Mouse (Mus musculus): Measurements from ENCODE around the gene Clec4f. TPM values are rescaled to one million over a fixed set of nuclear protein-coding genes. Genes with fewer than 3 reads are reported as not detected.

The Clec4f gene
- total RNA-seq (2015; ENCODE audit: low replicate concordance) = not detected in 2 replicates
- not detected in 2 replicates for total RNA-seq (2017; ENCODE audit: low replicate concordance)

DNA sequence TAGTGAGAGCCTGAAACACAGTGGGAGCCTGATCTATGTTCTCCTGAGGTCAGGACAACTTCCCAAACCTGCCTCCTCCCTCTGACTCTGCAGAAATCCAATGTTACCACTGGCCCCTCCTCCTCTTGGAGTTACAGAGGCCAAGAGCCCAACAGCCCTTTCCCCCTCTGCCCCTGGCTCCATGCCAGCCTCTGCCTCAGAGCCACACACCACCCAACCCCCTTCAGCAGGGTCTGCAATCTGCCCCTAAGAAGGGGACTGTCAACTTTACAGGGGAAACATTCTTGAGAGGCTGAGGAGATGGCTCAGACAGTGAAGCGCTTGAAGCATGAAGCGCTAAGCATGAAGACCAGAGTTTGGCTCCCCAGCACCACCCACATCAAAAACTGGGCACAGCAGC lies at the start of gene Clec4f:
Clec4f (minus strand) TSS at position 101 of the 400 bp plus-strand sequence.
- ATAC-seq (replicated peaks; ENCODE audit: low FRiP score, poor library complexity, severe bottlenecking) = no peak

DNA sequence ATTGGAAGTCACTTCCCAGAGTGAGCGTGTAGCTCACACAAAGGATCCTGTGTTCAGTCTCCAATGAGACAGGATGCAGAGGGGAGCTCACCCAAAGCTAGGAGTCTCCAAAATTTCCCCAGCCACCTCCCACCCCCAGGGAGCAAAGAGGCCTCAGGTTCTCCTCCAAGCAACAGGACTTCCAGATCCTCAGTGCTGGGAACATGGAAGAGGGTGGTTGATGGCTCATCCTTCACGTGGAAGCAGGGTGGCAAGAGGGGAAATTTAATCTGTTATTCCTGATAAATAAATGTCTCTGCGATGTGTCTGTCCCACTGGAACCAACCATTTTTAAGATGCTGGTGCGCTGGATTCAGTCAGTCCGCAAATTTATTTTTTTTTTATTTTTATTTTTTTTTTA lies 48.7 kb upstream of the Clec4f start:
- no peak for ATAC-seq (replicated peaks; ENCODE audit: low FRiP score, poor library complexity, severe bottlenecking)

DNA sequence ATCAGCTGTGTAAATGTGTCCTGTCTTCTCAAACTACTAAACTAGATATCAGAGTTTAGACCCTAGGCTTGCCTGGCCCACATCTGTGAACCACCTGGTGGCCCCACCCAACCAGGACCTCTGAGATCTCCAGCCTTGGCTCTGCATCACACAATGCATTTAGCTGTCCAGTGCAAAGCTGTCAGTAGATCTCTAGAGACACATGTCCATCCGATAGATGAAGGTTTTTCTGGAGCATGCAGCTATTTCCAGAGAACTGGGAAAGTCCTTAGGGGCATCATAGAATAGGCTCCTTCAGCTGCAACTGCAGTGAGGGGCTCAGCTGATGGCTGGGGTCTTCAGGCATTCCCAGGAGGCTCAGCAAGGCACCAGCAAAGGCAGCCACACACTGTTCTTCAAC lies 48.3 kb upstream of the Clec4f start:
- no peak for ATAC-seq (replicated peaks; ENCODE audit: low FRiP score, poor library complexity, severe bottlenecking)

DNA sequence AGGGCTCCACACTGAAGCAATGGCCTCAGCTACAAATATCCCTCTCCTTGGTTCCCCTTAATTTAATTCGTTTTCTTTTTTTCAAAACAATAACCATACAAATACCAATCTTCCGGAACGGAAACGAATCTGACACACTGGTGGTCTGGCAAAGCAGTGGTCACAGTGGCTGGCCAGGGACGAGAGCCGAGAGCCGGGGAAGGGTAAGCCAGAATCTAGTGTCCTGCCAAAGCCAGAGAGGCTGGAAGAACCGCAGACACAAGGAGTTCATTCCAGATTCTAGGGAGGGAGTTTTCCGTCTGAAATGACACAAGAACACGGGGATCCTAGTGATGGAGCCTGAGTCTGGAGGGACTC lies 47.7 kb upstream of the Clec4f start:
- ATAC-seq (replicated peaks; ENCODE audit: low FRiP score, poor library complexity, severe bottlenecking) = no peak

DNA sequence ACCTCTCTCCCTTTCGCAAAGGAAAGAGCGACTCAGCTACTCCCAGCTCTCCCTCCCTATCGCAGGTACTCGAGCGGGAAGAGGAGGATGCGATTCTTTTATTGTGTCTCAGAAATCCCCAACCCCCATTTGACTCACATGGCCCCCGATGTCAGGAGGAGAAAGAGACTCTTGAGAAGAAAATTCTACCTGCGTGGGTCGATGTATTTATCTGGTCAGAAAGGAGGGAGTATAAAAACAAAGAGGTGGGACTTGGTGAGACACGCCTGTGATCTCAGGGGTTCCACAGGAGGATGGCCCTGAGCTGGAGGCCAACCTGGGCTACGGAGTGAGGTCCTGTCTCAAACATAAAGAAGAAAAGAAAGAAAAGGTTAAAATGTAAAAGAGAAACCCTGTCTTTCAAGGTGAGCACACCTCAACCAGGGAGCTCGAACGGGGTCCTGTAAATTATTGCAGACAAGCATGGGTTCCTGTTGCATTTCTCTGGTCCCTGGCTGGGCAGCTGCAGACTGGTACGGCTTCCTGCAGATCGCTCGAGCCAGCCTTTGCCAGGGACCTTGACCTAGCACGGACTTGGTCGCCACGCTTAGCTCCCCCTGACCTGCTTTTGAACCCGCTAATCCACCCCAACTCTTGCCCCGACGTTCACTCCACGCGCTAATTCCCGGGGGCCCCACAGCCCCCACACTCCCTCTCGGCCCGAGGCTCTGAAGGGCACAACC lies 47.2 kb upstream of the Clec4f start:
- ATAC-seq (replicated peaks; ENCODE audit: low FRiP score, poor library complexity, severe bottlenecking) = no peak

DNA sequence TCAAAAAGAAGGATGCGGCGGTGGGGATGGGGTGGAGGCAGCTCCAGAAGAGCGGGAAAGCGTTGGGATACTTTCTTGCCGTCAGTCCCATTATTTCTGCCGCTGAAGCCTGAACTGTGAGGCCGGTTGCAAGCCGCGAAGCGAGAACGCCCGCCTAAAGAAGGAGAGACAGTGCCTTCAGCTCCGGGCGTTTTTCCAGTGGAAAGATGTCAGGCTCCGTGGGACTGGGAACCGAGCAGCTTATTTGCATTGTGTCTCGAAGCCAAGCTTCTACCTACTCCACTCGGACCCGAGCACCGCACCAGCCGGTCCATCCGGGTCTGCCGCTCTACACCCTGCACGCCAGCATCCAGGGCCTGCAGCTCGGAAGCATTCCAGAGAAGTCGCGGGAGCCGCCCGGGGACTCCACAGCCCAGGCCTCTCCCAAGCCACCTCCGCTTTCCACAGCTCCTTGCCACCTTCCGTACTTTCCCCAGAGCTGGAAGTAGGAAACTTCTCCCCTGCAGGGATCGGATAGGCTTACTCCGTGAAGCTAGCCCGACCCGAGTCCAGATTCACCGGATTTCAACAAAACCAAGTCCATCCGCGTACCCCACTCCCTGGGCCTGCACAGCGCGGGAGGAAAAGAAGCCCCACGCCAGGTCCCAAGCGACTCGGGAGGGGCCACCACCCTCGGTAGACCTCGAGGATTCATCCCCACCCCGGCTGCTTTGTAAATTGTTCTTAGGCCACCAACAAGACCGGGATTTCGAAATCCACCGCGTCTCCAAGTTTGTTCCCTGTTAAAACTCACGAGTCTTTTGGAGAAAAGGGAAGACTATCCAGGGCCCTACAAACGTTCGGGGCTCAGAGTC lies 46.4 kb upstream of the Clec4f start:
- no peak for ATAC-seq (replicated peaks; ENCODE audit: low FRiP score, poor library complexity, severe bottlenecking)

DNA sequence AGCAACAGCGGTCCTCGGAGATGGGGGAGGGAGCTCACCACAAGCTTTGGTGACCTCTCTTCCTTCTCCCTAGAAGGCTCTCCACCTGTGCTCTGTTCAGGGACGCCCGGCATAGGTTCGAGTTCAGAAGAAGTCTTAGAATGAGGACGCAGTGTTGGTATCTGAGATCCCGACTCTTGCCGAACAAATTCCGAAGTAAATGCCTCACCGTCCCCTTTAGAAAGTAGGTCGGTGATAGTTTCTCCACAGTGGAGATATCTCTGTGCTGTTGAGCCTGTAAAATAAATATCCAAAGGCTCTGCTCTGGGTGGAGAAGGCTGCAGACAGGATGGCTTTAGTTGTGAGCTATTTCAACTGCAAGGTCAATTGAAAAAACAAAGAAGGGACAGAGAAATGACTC lies 45.0 kb upstream of the Clec4f start:
- no peak for ATAC-seq (replicated peaks; ENCODE audit: low FRiP score, poor library complexity, severe bottlenecking)

DNA sequence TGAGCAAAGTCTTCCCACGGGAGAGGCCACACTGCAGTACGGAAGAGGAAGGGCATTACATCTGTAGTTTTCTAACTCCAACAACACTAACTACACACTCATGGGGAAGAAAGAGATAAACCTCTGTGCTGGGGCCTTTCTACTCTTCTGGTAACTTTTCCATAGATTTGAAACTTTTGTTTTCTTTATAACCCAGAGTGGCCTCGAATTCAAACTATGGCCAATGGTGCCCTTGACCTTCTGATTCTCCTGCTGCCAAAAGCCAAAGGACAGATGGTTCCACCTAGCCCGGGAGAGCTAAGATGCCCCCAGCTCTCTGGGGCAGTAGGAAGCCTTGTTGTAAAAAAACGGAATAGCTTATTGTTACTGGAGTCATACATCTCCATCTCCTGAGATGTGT lies 44.0 kb upstream of the Clec4f start:
- ATAC-seq (replicated peaks; ENCODE audit: low FRiP score, poor library complexity, severe bottlenecking) = no peak

DNA sequence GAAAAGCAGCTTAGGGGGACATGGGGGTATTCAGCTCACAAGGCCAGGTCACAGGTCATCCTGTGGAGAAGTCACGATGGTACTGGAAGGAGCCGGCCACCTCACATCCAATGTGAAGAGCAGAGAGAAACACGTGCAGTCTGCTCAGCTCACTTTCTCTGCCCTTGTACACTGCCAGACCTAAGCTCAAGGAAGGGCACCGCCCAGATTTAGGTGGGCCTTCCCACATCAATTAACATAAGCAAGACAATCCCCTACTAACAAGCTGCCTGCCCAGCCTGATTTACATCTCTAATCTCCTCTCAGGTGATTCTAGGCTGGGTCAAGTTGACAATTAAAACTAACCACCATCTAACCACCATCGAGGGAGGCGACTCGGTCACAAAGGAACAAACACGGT lies 41.9 kb upstream of the Clec4f start:
- ATAC-seq (replicated peaks; ENCODE audit: low FRiP score, poor library complexity, severe bottlenecking) = no peak

DNA sequence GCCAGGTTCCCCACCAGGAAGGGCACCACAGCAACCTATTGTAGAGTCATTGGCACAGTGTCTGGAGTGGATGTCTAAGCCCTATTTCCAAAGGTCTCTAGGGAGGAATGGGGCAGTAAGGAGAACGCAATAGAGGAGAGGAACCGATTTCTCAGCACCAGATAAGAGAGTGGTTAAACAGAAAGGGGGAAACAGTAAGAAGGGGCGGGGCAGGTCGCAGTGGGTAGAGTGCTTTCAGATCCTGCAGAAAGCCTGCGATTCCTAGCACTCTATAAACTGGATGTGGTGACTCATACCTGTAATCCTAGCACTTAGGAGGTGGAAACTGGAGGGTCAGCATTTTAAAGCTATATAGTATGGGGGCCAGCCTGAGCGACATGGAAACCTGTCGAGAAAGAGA lies 40.7 kb upstream of the Clec4f start:
- no peak for ATAC-seq (replicated peaks; ENCODE audit: low FRiP score, poor library complexity, severe bottlenecking)

DNA sequence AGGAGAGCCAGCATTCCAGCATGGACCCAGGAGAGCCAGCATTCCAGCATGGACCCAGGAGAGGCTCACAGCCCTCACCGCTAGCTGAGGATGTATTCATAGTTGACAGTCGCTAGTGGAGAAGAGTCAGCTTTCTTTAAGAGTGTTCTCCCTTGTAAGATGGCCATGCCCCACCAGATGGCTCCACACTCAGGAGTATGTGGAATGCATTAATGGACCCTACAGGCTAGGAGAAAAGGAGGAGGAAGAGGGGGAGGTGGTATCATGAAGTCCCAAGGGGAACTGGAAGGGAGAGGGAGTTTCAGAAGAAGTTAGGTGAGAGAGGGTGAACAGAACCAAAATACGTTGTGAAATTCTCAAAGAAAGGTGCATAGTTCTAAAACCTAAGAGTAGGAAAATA lies 39.7 kb upstream of the Clec4f start:
- no peak for ATAC-seq (replicated peaks; ENCODE audit: low FRiP score, poor library complexity, severe bottlenecking)

DNA sequence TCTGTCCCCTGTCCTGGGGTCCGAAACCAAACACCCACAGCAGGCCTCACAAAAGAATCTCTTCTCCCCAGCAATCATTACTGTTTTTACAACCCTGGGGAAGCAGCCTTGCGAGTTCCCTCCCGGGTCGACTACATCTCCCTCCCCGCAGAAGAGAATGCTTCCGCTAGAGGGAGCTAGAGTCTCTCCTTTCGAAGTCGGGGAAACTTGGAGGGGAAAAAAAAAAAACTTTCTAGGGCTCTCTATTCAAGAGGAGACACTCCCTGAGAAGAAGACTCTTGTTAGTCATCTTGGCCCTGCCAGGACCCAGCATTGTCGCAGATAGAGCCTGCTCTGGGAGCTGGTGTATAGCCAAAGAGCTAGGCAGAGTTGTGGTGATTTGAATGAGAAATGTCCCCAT lies 37.8 kb upstream of the Clec4f start:
- ATAC-seq (replicated peaks; ENCODE audit: low FRiP score, poor library complexity, severe bottlenecking) = peak; percentile 48; the same call in 1 of the 2 replicates

DNA sequence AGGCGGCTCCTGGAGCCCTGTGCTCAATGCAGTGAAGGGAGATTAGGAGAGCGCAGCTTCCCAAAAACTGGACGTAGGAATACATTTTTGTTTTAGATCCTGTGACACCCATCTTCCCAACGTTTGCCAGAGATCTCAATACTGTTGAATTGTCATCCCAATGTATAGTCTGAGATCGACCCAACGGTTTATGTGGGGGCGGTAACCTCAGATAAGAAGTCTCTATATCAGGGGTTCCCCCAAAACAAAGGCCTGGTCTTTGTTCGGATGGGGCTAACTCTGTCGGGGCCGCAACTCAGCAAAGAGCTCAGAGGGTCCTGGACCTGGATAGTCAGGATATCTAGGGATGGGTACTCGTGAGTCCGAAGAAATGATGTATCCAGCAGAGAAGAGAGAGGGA lies 37.0 kb upstream of the Clec4f start:
- no peak for ATAC-seq (replicated peaks; ENCODE audit: low FRiP score, poor library complexity, severe bottlenecking)

DNA sequence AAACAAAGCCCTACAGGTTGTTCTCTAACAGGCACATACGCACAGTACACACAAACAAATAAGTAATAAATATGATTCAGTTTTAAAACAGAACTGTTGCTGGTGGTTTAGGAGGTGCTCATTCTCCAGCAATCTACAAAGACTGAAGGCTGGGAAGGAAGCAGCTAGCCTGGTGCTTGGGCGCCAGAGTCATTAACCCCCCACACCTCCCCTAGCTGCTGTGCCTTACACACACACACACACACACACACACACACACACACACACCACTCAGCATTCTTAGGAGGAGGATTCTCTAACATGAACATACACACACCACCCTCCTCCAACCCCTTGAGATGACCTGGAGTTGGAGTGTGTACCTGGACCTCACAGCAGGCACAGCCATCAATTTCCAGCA lies 34.9 kb upstream of the Clec4f start:
- ATAC-seq (replicated peaks; ENCODE audit: low FRiP score, poor library complexity, severe bottlenecking) = no peak

DNA sequence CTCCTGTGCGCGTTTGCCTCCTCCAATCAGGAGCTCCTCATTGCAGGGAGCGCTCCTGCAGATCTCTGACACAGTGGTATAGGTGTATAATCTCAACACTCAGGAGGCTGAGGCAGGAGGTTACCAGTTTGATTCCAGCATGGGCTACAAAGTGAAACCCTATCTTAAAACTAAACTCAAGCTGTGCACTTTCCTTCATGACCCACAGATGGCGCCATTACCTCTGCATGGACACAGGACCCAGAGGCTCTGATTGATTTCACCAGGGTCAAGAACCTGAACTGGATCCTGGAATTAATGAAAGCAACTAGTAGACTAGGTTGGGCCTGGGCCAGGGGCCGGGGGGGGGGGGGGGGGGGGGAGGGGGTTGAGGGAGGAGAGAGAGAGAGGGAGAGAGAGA lies 34.3 kb upstream of the Clec4f start:
- ATAC-seq (replicated peaks; ENCODE audit: low FRiP score, poor library complexity, severe bottlenecking) = 0 out of 2 replicates have a peak, but pooled peaks have one; percentile 42

DNA sequence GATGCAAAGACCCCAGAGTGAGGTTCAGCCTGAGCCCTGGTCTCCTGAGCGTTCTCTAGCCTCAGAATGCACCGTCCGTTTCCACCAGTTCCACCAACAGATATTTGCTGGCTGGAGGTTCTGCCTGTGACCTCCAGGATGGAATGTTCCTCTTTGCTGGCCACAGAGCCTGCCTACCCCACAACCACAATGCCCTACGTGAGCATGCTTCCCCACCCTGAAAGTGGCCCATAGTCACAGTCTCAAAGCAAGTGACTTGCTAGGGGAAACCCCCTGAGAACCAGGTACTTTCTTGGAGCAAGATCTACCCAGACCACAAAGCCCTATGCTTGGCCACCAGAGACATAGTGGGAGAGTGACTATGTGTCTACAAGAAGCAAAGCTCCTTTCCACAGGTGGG lies 33.4 kb upstream of the Clec4f start:
- ATAC-seq (replicated peaks; ENCODE audit: low FRiP score, poor library complexity, severe bottlenecking) = no peak

DNA sequence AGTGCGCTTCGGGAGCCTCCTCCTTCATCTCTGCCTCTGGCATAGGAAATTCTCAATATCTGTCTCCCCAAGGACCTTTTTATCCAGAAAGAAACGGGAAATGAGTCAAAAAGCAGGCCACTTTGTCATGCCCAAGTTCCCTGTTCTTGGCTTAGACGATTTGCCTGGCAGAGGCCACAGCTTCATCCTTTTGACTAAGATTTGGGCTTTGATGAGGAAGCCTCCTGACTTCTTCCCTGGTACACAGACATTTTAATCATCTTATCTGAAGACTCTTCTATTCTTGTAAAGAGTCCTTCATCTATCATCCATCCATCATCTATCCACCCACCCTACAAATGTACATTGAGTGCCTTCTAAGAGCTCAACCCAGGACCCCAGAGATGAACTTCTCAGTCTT lies 21.8 kb upstream of the Clec4f start, which contains the start of gene Cd207:
Cd207 (minus strand) TSS at position 101 of the 400 bp plus-strand sequence.
- ATAC-seq (replicated peaks; ENCODE audit: low FRiP score, poor library complexity, severe bottlenecking) = no peak

DNA sequence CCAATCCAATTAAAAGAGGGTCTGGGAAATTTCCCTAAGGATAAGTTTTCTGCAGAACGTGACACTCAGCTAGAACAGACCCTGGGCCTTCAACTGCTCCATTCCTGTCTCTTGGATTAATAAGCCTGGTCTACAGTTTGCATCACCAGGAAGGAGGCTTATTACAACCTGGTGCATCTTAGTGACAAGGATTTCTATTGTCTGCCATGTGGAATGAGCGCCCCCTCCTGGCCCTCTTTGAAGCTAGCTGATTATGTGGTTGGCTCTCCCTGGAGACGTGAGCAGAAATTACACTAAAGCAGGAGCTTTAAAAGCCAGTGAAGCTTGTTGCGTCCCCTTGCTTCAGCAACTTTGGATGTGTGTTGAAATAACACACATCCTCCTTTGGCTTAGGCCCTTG lies 17.4 kb upstream of the Clec4f start:
- ATAC-seq (replicated peaks; ENCODE audit: low FRiP score, poor library complexity, severe bottlenecking) = no peak

DNA sequence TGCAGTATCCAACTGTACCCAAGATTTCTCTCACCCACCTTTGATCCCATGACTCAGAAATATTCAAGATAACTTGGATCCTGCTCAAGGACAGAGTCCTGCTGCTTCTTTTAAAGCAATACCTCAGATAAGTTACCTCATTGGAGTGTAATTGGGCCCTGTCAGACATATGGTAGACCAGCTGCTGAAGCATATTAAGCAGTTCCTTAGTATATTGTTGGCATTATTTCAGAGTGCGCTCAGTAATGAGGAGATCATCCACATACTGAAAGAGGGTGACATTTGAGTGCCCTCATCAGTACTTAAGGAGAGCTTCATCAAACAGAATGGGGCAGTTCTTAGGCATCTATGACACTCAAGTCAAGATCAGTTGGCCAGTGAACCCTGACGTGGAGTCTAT lies 9.0 kb upstream of the Clec4f start:
- ATAC-seq (replicated peaks; ENCODE audit: low FRiP score, poor library complexity, severe bottlenecking) = no peak

DNA sequence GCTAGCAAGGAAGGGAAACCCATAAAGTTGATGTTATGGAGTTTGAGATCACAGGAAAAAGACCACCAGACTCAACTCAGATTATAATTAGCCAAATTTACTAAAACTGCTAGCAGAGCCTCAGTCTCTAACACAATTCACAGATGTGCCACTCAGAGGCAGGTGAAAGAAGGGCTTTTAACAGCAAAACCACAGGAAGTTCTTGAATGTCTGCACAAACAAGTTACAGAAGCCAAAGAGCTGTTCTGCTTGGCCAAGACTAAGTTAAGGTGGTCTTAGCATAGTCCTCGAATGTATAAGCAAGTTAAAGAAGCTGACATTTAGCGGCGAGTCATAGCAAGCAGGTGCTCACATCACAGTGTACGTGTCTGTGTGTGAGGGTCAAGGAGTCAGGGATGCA lies 4.8 kb upstream of the Clec4f start:
- ATAC-seq (replicated peaks; ENCODE audit: low FRiP score, poor library complexity, severe bottlenecking) = no peak

DNA sequence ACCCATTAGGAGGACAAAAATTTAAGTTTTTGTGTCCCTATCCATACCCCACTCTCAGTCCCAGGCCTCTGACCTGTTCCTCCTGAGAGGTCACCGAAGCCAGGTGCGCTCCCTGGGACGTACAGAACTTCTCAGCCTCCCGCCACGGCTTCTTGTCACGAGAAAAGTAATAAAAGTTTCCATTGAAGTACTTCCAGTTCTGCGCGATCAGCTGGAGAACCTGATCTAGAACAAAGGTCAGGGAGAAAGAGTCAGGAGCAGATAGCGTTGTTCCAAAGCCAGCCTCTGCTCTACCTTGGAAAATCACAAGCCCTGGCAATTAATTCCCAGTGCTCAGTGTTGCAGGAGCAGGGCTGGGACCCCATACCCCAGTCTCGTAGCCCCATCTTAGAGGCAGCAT lies 9.3 kb downstream of the Clec4f start:
- no peak for ATAC-seq (replicated peaks; ENCODE audit: low FRiP score, poor library complexity, severe bottlenecking)

Data from erythroblast, adult 5-6 weeks (primary cell).